8 mouse cellular contexts compared by ENCODE assay signal in the genomic region with DNA sequence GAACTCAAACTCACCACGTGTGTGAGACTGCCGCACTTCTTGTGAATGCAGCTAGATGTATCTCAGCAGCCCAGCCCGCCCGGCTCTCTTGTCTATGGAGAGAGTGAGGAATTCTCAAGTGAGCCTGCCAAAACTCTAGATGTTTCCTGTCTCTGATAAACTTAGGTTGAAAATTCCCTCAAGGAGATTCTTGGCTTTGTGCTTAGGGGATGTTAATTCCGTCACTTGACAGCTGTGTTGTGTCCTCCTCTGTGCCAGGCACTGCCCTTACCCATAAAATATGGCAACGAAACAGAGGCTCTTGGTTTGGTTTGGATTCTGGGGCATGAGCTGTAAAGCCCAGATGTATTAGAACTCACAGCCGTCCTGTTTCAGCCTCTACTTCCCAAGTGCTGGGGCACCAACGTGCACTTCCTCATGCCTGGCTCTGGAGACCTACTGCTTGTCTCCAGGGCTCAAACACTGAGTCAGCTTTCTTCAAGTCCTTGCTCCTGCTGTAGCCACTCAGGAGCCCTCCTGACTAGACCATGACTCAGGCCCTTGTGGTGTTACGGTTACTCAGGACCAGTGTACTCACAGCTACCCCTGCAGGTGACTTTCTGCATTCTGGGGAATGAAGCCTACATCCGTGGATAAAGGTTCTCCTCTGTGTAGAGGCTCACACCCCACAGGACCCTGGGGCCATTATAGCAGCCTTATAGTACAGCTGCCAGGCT. TPM values are rescaled to one million over a fixed set of nuclear protein-coding genes. Genes with fewer than 3 reads are reported as not detected.
DNase-seq lines count a peak whose midpoint lies in the region; ATAC-seq and TF ChIP-seq lines count a peak whose summit lies in the region.

No protein-coding gene starts in this region.

- H3K9ac ChIP-seq in liver, embryonic 16.5 days (ENCODE audit: low read depth, low read length), result no peak overlapping the region

- peak; percentile 75 for ATAC-seq in erythroblast, adult 5-6 weeks (replicated peaks; ENCODE audit: low FRiP score, poor library complexity, severe bottlenecking)
- ATAC-seq in liver, embryonic 16.5 days (ENCODE audit: low read depth), result peak; percentile 74

- H3K27ac ChIP-seq in cerebellum, adult 2 months (ENCODE audit: insufficient read depth, low read length), result no peak overlapping the region
- no peak overlapping the region for H3K27ac ChIP-seq in liver, embryonic 16.5 days (ENCODE audit: low read length)
- H3K27ac ChIP-seq in midbrain, embryonic 10.5 days (replicated peaks), result no peak overlapping the region

- 67% methylated on average over 10 of the region's 10 CpGs for WGBS in cerebellum, adult 2 months
- 56% methylated on average over 10 of the region's 10 CpGs for WGBS in liver, embryonic 16.5 days (ENCODE audit: insufficient replicate concordance)
- 89% methylated on average over 10 of the region's 10 CpGs for WGBS in midbrain, embryonic 10.5 days

- no peak overlapping the region for H3K4me3 ChIP-seq in cerebellum, adult 2 months (replicated peaks; ENCODE audit: insufficient read depth, low read depth, low read length)
- no peak overlapping the region for H3K4me3 ChIP-seq in liver, embryonic 16.5 days (ENCODE audit: low read depth, low read length)
- H3K4me3 ChIP-seq in midbrain, embryonic 10.5 days, result no peak overlapping the region

- no peak overlapping the region for H3K4me2 ChIP-seq in liver, embryonic 16.5 days (ENCODE audit: low read depth, low read length)

- no peak for DNase-seq in cerebellum, adult 2 months
- DNase-seq in cerebellum, postnatal 14 days, result no peak
- DNase-seq in A20 (ENCODE audit: low read depth, low spot score), result peak; percentile 24
- DNase-seq in ovary, postnatal 10 days (ENCODE audit: low spot score), result no peak
- DNase-seq in frontal cortex, postnatal 10 days (ENCODE audit: low spot score in 2 of 2), result no peak
- DNase-seq in midbrain, embryonic 10.5 days (ENCODE audit: low spot score), result no peak

- no peak for TF ChIP-seq POLR2A in cerebellum, adult 2 months (IDR thresholded peaks at IDR 0.05; ENCODE audit: borderline replicate concordance, insufficient read depth, low read length)

- TF ChIP-seq CTCF in cerebellum, adult 2 months (IDR thresholded peaks at IDR 0.05; ENCODE audit: borderline replicate concordance, insufficient read depth, low read depth, low read length), result peak; percentile 6; the same call in 1 of the 2 replicates

- no peaks in the 10 kb centered on the region for H3K36me3 ChIP-seq in liver, embryonic 16.5 days (ENCODE audit: control insufficient read depth, insufficient read depth)
- peaks cover 9% of the 10 kb centered on the region for H3K36me3 ChIP-seq in midbrain, embryonic 10.5 days

- peaks cover 20% of the 10 kb centered on the region for H3K4me1 ChIP-seq in cerebellum, adult 2 months (ENCODE audit: control insufficient read depth, insufficient read depth, low read length)
- peaks cover 11% of the 10 kb centered on the region for H3K4me1 ChIP-seq in liver, embryonic 16.5 days (ENCODE audit: control insufficient read depth, low read depth, low read length)
- peaks cover 16% of the 10 kb centered on the region for H3K4me1 ChIP-seq in midbrain, embryonic 10.5 days

- no peaks in the 10 kb centered on the region for H3K9me3 ChIP-seq in liver, embryonic 16.5 days (replicated peaks; ENCODE audit: control insufficient read depth, low read length)
- H3K9me3 ChIP-seq in midbrain, embryonic 10.5 days (replicated peaks), result no peaks in the 10 kb centered on the region

- no peaks in the 10 kb centered on the region for H3K27me3 ChIP-seq in cerebellum, adult 2 months (ENCODE audit: control insufficient read depth, insufficient read depth, low read length)
- H3K27me3 ChIP-seq in liver, embryonic 16.5 days (ENCODE audit: control insufficient read depth, insufficient read depth, low read depth, low read length), result no peaks in the 10 kb centered on the region
- no peaks in the 10 kb centered on the region for H3K27me3 ChIP-seq in midbrain, embryonic 10.5 days (ENCODE audit: low read depth, poor library complexity, severe bottlenecking)

RNA-seq across cellular contexts. Expression of a gene that starts 15.1 kb away (rescaled TPM):
- polyA plus RNA-seq in cerebellum, adult 2 months (2012; rRNA removed), result 0.31 and 0.35 TPM in 2 replicates
- total RNA-seq in erythroblast, adult 5-6 weeks (2015; ENCODE audit: low replicate concordance), result not detected in 2 replicates
- not detected in 2 replicates for total RNA-seq in erythroblast, adult 5-6 weeks (2017; ENCODE audit: low replicate concordance)
- 0.25 and 0.54 TPM in 2 replicates for polyA plus RNA-seq in liver, embryonic 16.5 days (2015; fragmentation: Nextera tagmentation; extraction: Ambion mirVana)
- 3.6 and 5.1 TPM in 2 replicates for polyA plus RNA-seq in midbrain, embryonic 10.5 days (2016; fragmentation: Nextera tagmentation; extraction: Ambion mirVana)

RNA-seq across cellular contexts. Expression of a gene that starts 25.8 kb away (rescaled TPM):
- not detected in 2 replicates for polyA plus RNA-seq in cerebellum, adult 2 months (2012; rRNA removed)
- total RNA-seq in erythroblast, adult 5-6 weeks (2015; ENCODE audit: low replicate concordance), result not detected in 2 replicates
- not detected in 2 replicates for total RNA-seq in erythroblast, adult 5-6 weeks (2017; ENCODE audit: low replicate concordance)
- polyA plus RNA-seq in liver, embryonic 16.5 days (2015; fragmentation: Nextera tagmentation; extraction: Ambion mirVana), result not detected in 2 replicates
- polyA plus RNA-seq in midbrain, embryonic 10.5 days (2016; fragmentation: Nextera tagmentation; extraction: Ambion mirVana), result not detected in 2 replicates

RNA-seq across cellular contexts. Expression of a gene that starts 25.8 kb away (rescaled TPM):
- 570 and 571 TPM in 2 replicates for polyA plus RNA-seq in cerebellum, adult 2 months (2012; rRNA removed)
- 80.3 and 84.9 TPM in 2 replicates for total RNA-seq in erythroblast, adult 5-6 weeks (2015; ENCODE audit: low replicate concordance)
- 147 and 159 TPM in 2 replicates for total RNA-seq in erythroblast, adult 5-6 weeks (2017; ENCODE audit: low replicate concordance)
- 27.7 and 29.3 TPM in 2 replicates for polyA plus RNA-seq in liver, embryonic 16.5 days (2015; fragmentation: Nextera tagmentation; extraction: Ambion mirVana)
- polyA plus RNA-seq in midbrain, embryonic 10.5 days (2016; fragmentation: Nextera tagmentation; extraction: Ambion mirVana), result 18.8 and 32.1 TPM in 2 replicates

Comparison
In these comparisons a context has a peak if more than half of its experiments do, and no peak if none do; other contexts are left out.
1. RNA of a gene that starts 25.8 kb away (polyA plus RNA-seq): 570 to 571 TPM in cerebellum, adult 2 months; 27.7 to 29.3 TPM in liver, embryonic 16.5 days and 18.8 to 32.1 TPM in midbrain, embryonic 10.5 days; every median in the first group is over 10 times any median in the second.